Mouse (Mus musculus): Measurements from ENCODE around the gene Shf.

DNA sequence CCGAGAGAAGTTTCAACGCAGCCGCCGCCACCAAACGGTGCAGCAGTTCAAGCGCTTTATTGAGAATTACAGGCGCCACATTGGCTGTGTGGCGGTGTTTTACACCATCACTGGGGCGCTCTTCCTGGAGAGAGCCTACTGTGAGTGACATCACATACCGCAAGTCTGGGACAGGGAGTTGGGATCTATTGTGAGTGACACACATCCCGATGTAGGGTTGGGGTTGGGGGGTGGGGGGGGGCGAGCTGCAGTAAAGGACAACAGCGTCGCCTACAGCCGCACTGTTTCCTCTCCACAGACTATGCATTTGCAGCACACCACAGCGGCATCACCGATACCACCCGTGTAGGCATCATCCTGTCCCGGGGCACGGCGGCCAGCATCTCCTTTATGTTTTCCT, 31.7 kb downstream of the Shf start:
- no peak for TF ChIP-seq EP300 (IDR thresholded peaks at IDR 0.05)
- TF ChIP-seq CTCF (IDR thresholded peaks at IDR 0.05), result no peak
